Mouse (Mus musculus): ENCODE results near the gene Abtb2. TPM values are rescaled to one million over a fixed set of nuclear protein-coding genes. Genes with fewer than 3 reads are reported as not detected.

Abtb2 gene
- polyA plus RNA-seq, 1 experiment, result 4.0 TPM

- H3K79me3 ChIP-seq (ENCODE audit: low read depth), result no peaks in the 10 kb centered on the region
- H3K36me3 ChIP-seq (ENCODE audit: control insufficient read depth, insufficient read depth), result no peaks in the 10 kb centered on the region
- H3ac ChIP-seq (ENCODE audit: control insufficient read depth, insufficient read length, low read depth), result no peak overlapping the region
- no peak for TF ChIP-seq MAX (IDR thresholded peaks at IDR 0.05)
- H3K27me3 ChIP-seq (ENCODE audit: control insufficient read depth, insufficient read depth, insufficient read length), result no peaks in the 10 kb centered on the region
- no peak overlapping the region for H3K4me3 ChIP-seq (ENCODE audit: insufficient read depth, poor library complexity, severe bottlenecking)
- peaks cover 6% of the 10 kb centered on the region for H3K79me2 ChIP-seq (ENCODE audit: control insufficient read depth, insufficient read depth)
These were observed 107.5 kb downstream of the Abtb2 start for GRCm38 (mm10) chr2:103673609-103674008.

- Histone ChIP-seq H3ac (ENCODE audit: control insufficient read depth, insufficient read length, low read depth) (no peak overlapping the region), H3K79me3 (ENCODE audit: low read depth) (no peaks in the 10 kb centered on the region), H3K4me3 (ENCODE audit: insufficient read depth, poor library complexity, severe bottlenecking) (no peak overlapping the region), H3K79me2 (ENCODE audit: control insufficient read depth, insufficient read depth) (no peaks in the 10 kb centered on the region), H3K27me3 (ENCODE audit: control insufficient read depth, insufficient read depth, insufficient read length) (no peaks in the 10 kb centered on the region), H3K36me3 (ENCODE audit: control insufficient read depth, insufficient read depth) (no peaks in the 10 kb centered on the region)
- TF ChIP-seq MYOG (IDR thresholded peaks at IDR 0.05; ENCODE audit: control insufficient read depth, extremely low read depth, insufficient read length) (no peak), CTCF (IDR thresholded peaks at IDR 0.05; ENCODE audit: control insufficient read depth, insufficient read depth, insufficient read length) (no peak), MAX (IDR thresholded peaks at IDR 0.05) (no peak), CEBPB (IDR thresholded peaks at IDR 0.05; ENCODE audit: low read depth) (no peak), FOSL1 (IDR thresholded peaks at IDR 0.05; ENCODE audit: insufficient read depth, low read length, poor library complexity, severe bottlenecking) (no peak), USF1 (IDR thresholded peaks at IDR 0.05; ENCODE audit: low read depth) (no peak), MYOD1 (IDR thresholded peaks at IDR 0.05; ENCODE audit: control insufficient read depth, insufficient read length, low read depth) (no peak)
These were observed 109.3 kb downstream of the Abtb2 start for GRCm38 (mm10) chr2:103675391-103675790.

GRCm38 (mm10) chr2:103676808-103677207 is 110.7 kb downstream of the Abtb2 start:
- H3ac ChIP-seq (ENCODE audit: control insufficient read depth, insufficient read length, low read depth), result no peak overlapping the region
- TF ChIP-seq FOSL1 (IDR thresholded peaks at IDR 0.05; ENCODE audit: insufficient read depth, low read length, poor library complexity, severe bottlenecking) (no peak), USF1 (IDR thresholded peaks at IDR 0.05; ENCODE audit: low read depth) (no peak), MYOD1 (IDR thresholded peaks at IDR 0.05; ENCODE audit: control insufficient read depth, insufficient read length, low read depth) (no peak), CEBPB (IDR thresholded peaks at IDR 0.05; ENCODE audit: low read depth) (no peak)

GRCm38 (mm10) chr2:103677614-103678369 is 111.7 kb downstream of the Abtb2 start:
- Histone ChIP-seq H3K4me3 (ENCODE audit: insufficient read depth, poor library complexity, severe bottlenecking) (no peak overlapping the region), H3K36me3 (ENCODE audit: control insufficient read depth, insufficient read depth) (no peaks in the 10 kb centered on the region), H3ac (ENCODE audit: control insufficient read depth, insufficient read length, low read depth) (no peak overlapping the region), H3K79me2 (ENCODE audit: control insufficient read depth, insufficient read depth) (no peaks in the 10 kb centered on the region), H3K79me3 (ENCODE audit: low read depth) (no peaks in the 10 kb centered on the region), H3K27me3 (ENCODE audit: control insufficient read depth, insufficient read depth, insufficient read length) (no peaks in the 10 kb centered on the region)
- TF ChIP-seq MYOD1 (IDR thresholded peaks at IDR 0.05; ENCODE audit: control insufficient read depth, insufficient read length, low read depth) (no peak), MAX (IDR thresholded peaks at IDR 0.05) (no peak), FOSL1 (IDR thresholded peaks at IDR 0.05; ENCODE audit: insufficient read depth, low read length, poor library complexity, severe bottlenecking) (no peak), MYOG (IDR thresholded peaks at IDR 0.05; ENCODE audit: control insufficient read depth, extremely low read depth, insufficient read length) (no peak), USF1 (IDR thresholded peaks at IDR 0.05; ENCODE audit: low read depth) (no peak), CEBPB (IDR thresholded peaks at IDR 0.05; ENCODE audit: low read depth) (no peak), CTCF (IDR thresholded peaks at IDR 0.05; ENCODE audit: control insufficient read depth, insufficient read depth, insufficient read length) (no peak)

More at GRCm38 (mm10) chr2:103676808-103677207, 110.7 kb downstream of the Abtb2 start:
- no peaks in the 10 kb centered on the region for H3K79me3 ChIP-seq (ENCODE audit: low read depth)
- no peaks in the 10 kb centered on the region for H3K27me3 ChIP-seq (ENCODE audit: control insufficient read depth, insufficient read depth, insufficient read length)
- H3K4me3 ChIP-seq (ENCODE audit: insufficient read depth, poor library complexity, severe bottlenecking), result no peak overlapping the region
- no peaks in the 10 kb centered on the region for H3K36me3 ChIP-seq (ENCODE audit: control insufficient read depth, insufficient read depth)
- no peaks in the 10 kb centered on the region for H3K79me2 ChIP-seq (ENCODE audit: control insufficient read depth, insufficient read depth)

GRCm38 (mm10) chr2:103678433-103678832 is 112.3 kb downstream of the Abtb2 start:
- no peak overlapping the region for H3ac ChIP-seq (ENCODE audit: control insufficient read depth, insufficient read length, low read depth)
- no peaks in the 10 kb centered on the region for H3K79me2 ChIP-seq (ENCODE audit: control insufficient read depth, insufficient read depth)
- TF ChIP-seq USF1 (IDR thresholded peaks at IDR 0.05; ENCODE audit: low read depth) (no peak), MYOG (IDR thresholded peaks at IDR 0.05; ENCODE audit: control insufficient read depth, extremely low read depth, insufficient read length) (no peak), MAX (IDR thresholded peaks at IDR 0.05) (no peak), CTCF (IDR thresholded peaks at IDR 0.05; ENCODE audit: control insufficient read depth, insufficient read depth, insufficient read length) (no peak), CEBPB (IDR thresholded peaks at IDR 0.05; ENCODE audit: low read depth) (no peak), MYOD1 (IDR thresholded peaks at IDR 0.05; ENCODE audit: control insufficient read depth, insufficient read length, low read depth) (no peak), FOSL1 (IDR thresholded peaks at IDR 0.05; ENCODE audit: insufficient read depth, low read length, poor library complexity, severe bottlenecking) (no peak)
- no peaks in the 10 kb centered on the region for H3K36me3 ChIP-seq (ENCODE audit: control insufficient read depth, insufficient read depth)
- no peaks in the 10 kb centered on the region for H3K79me3 ChIP-seq (ENCODE audit: low read depth)
- H3K27me3 ChIP-seq (ENCODE audit: control insufficient read depth, insufficient read depth, insufficient read length), result no peaks in the 10 kb centered on the region
- H3K4me3 ChIP-seq (ENCODE audit: insufficient read depth, poor library complexity, severe bottlenecking), result no peak overlapping the region

Data from C2C12 (cell line).